Mouse (Mus musculus) heart, embryonic 16.5 days (tissue): Measurements from ENCODE around the gene Sfr1. TPM values are rescaled to one million over a fixed set of nuclear protein-coding genes. Genes with fewer than 3 reads are reported as not detected.

ENCODE experiments used
- ATAC-seq: fragments of 200-750 bp; cut with Nextera tagmentation; replicated peaks from 2 replicates; pipeline ENCODE4 v1.8.0; 2017; ENCODE audit warnings: moderate number of reproducible peaks; ENCODE audit not compliant: insufficient read depth, low FRiP score; ENCODE audit errors: extremely low read depth
- H3K27ac ChIP-seq: fragments of 300-500 bp; sonication (generic); 2 replicates; pipeline ENCODE4 v1.5.1; 2014; ENCODE audit warnings: mild to moderate bottlenecking, low read length, control low read depth, moderate library complexity
- H3K27me3 ChIP-seq: fragments of 300-500 bp; sonication (generic); 2 replicates; pipeline ENCODE4 v1.6.1; 2014; ENCODE audit warnings: low read length, mixed read lengths; ENCODE audit not compliant: control insufficient read depth, insufficient read depth
- H3K36me3 ChIP-seq: fragments of 300-500 bp; sonication (generic); 2 replicates; pipeline ENCODE4 v1.6.1; 2014; ENCODE audit not compliant: control insufficient read depth, insufficient read depth
- H3K4me1 ChIP-seq: fragments of 300-500 bp; sonication (generic); 2 replicates; pipeline ENCODE4 v1.6.1; 2014; ENCODE audit warnings: low read length, mixed read lengths; ENCODE audit not compliant: control insufficient read depth, insufficient read depth
- H3K4me2 ChIP-seq: fragments of 300-500 bp; sonication (generic); 2 replicates; pipeline ENCODE4 v1.6.1; 2014; ENCODE audit warnings: low read depth, mild to moderate bottlenecking, control low read depth, low read length
- H3K4me3 ChIP-seq: fragments of 300-500 bp; sonication (generic); 2 replicates; pipeline ENCODE4 v1.5.1; 2014; ENCODE audit warnings: mild to moderate bottlenecking, control low read depth, low read length
- H3K9ac ChIP-seq: fragments of 300-500 bp; sonication (generic); 2 replicates; pipeline ENCODE4 v1.6.1; 2014; ENCODE audit warnings: low read length, control low read depth
- H3K9me3 ChIP-seq: fragments of 300-500 bp; sonication (generic); replicated peaks from 2 replicates; pipeline ENCODE4 v1.6.1; 2016; ENCODE audit warnings: low read length; ENCODE audit not compliant: control insufficient read depth
- WGBS: fragments of 180-500 bp; shearing (Covaris S2); extraction: QIAGEN DNeasy Blood & Tissue Kit; methylation state at CpG from one replicate; pipeline ENCODE4 v1.1.7; 2014; 5-methylcytosine and 5-hydroxymethylcytosine counted together
- polyA plus RNA-seq: library from polyadenylated mRNA; unstranded; fragments of >200 nt; fragmentation: Nextera tagmentation; extraction: Ambion mirVana; gene quantifications from 2 replicates; pipeline ENCODE4 v1.2.1, GENCODE M21; 2015

The Sfr1 gene
- 153 and 227 TPM in 2 replicates for polyA plus RNA-seq

- Histone ChIP-seq H3K4me1 (peaks cover 21% of the 10 kb centered on the region), H3K27me3 (no peaks in the 10 kb centered on the region), H3K9me3 (no peaks in the 10 kb centered on the region), H3K27ac (peak within 1 kb of the TSS; percentile 99), H3K4me2 (peak within 1 kb of the TSS; percentile 86), H3K36me3 (peaks cover 26% of the 10 kb centered on the region), H3K4me3 (peak within 1 kb of the TSS; percentile 96), H3K9ac (peak within 1 kb of the TSS; percentile 91)
- ATAC-seq, result peak; percentile 93
- under 1% methylated on average over 69 of the region's 72 CpGs for WGBS
These were observed at the start of gene Sfr1 for GRCm38 (mm10) chr19:47731071-47731881. TSS of gene Sfr1 (plus strand) at chr19:47731682.

DNA sequence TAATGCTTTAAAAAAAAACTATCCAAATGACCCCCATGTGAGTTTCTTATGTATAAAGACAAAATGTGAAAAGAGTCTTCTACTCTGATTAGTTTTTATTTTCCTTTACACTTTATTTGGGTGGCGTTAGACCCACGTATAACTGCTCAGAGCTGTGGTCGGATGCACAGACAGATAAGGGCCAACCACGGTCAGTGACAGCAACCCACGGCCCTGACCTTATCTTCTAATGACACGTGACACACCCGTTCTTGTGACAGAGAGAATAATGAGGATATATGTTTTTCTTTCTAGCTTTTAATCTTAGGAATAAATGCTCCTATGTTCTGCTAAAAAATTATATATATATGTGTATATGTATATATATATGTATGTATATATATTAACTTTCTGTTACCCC, 41.9 kb upstream of the Sfr1 start:
- Histone ChIP-seq H3K4me2 (no peak overlapping the region), H3K9me3 (no peaks in the 10 kb centered on the region), H3K36me3 (no peaks in the 10 kb centered on the region), H3K9ac (no peak overlapping the region), H3K4me3 (no peak overlapping the region), H3K27ac (no peak overlapping the region), H3K4me1 (no peaks in the 10 kb centered on the region), H3K27me3 (no peaks in the 10 kb centered on the region)
- ATAC-seq, result no peak
- WGBS, result 63% methylated on average over 7 of the region's 7 CpGs

DNA sequence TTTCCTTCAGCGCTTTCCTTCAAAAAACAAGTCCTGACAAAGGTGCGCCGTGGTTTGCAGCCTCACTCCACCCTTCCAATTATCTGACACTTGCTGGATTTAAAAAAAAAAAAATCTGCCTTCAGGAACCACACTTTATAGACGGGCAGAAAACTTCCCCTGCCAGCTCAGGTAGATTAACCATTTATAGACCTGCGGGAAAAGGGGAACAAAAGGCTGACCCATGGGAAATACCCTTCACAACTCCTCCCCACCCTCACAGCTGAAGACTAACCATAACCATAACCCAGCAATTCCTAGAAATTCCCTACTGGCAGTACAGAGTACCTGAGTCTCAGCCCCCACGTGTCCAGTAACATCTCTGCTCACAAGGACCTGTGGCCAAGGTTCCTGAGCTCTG, 39.5 kb upstream of the Sfr1 start, which contains the start of gene Col17a1:
TSS of gene Col17a1 (minus strand) at position 101 of the 400 bp plus-strand sequence.
- Histone ChIP-seq H3K27me3 (no peaks in the 10 kb centered on the region), H3K9ac (no peak within 1 kb of the TSS), H3K4me3 (no peak within 1 kb of the TSS), H3K9me3 (no peaks in the 10 kb centered on the region), H3K4me1 (no peaks in the 10 kb centered on the region), H3K27ac (no peak within 1 kb of the TSS), H3K36me3 (no peaks in the 10 kb centered on the region), H3K4me2 (no peak within 1 kb of the TSS)
- no peak for ATAC-seq
- WGBS, result 68% methylated on average over 6 of the region's 6 CpGs

GRCm38 (mm10) chr19:47695725-47696124, 35.8 kb upstream of the Sfr1 start:
- Histone ChIP-seq H3K27ac (no peak overlapping the region), H3K9ac (no peak overlapping the region), H3K9me3 (no peaks in the 10 kb centered on the region), H3K36me3 (no peaks in the 10 kb centered on the region), H3K27me3 (no peaks in the 10 kb centered on the region), H3K4me2 (no peak overlapping the region), H3K4me3 (no peak overlapping the region), H3K4me1 (no peaks in the 10 kb centered on the region)
- 67% methylated on average over 6 of the region's 6 CpGs for WGBS
- no peak for ATAC-seq

GRCm38 (mm10) chr19:47696411-47696810, 35.1 kb upstream of the Sfr1 start:
- H3K4me1 ChIP-seq, result no peaks in the 10 kb centered on the region
- no peak for ATAC-seq
- H3K9ac ChIP-seq, result no peak overlapping the region
- no peaks in the 10 kb centered on the region for H3K36me3 ChIP-seq
- 88% methylated on average over 8 of the region's 8 CpGs for WGBS
- H3K9me3 ChIP-seq, result no peaks in the 10 kb centered on the region
- H3K27me3 ChIP-seq, result no peaks in the 10 kb centered on the region
- H3K4me3 ChIP-seq, result no peak overlapping the region
- no peak overlapping the region for H3K4me2 ChIP-seq
- H3K27ac ChIP-seq, result no peak overlapping the region

GRCm38 (mm10) chr19:47697067-47697466, 34.4 kb upstream of the Sfr1 start:
- Histone ChIP-seq H3K4me2 (no peak overlapping the region), H3K27me3 (no peaks in the 10 kb centered on the region), H3K4me3 (no peak overlapping the region), H3K36me3 (no peaks in the 10 kb centered on the region), H3K9ac (no peak overlapping the region), H3K9me3 (no peaks in the 10 kb centered on the region; the same call in 1 of the 2 replicates), H3K4me1 (no peaks in the 10 kb centered on the region), H3K27ac (no peak overlapping the region)
- WGBS, result 79% methylated on average over 11 of the region's 11 CpGs
- ATAC-seq, result no peak

DNA sequence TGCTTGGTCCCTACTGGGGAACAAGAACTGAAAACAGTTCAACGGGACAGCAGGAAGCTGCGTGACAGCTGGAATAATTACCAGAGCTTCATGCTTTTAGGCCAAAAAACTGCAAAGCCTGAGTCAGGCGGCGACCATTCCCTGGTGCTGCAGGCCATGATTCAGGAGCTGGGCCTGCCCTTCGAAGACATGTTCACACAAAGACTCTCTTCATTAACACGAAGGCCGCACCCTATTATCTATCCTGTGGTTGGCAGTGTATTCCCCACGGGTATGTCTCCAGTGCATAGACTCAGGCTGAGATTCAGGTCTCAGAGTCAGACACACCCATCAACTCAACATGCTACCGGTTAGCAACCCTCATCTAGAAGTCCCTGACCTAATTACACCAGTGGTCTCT, 33.2 kb upstream of the Sfr1 start:
- no peak overlapping the region for H3K27ac ChIP-seq
- no peak overlapping the region for H3K4me2 ChIP-seq
- H3K9ac ChIP-seq, result no peak overlapping the region
- ATAC-seq, result no peak
- no peak overlapping the region for H3K4me3 ChIP-seq
- H3K27me3 ChIP-seq, result no peaks in the 10 kb centered on the region
- H3K36me3 ChIP-seq, result no peaks in the 10 kb centered on the region
- H3K9me3 ChIP-seq, result peaks cover 2% of the 10 kb centered on the region; the same call in 1 of the 2 replicates
- H3K4me1 ChIP-seq, result no peaks in the 10 kb centered on the region
- 73% methylated on average over 9 of the region's 9 CpGs for WGBS

DNA sequence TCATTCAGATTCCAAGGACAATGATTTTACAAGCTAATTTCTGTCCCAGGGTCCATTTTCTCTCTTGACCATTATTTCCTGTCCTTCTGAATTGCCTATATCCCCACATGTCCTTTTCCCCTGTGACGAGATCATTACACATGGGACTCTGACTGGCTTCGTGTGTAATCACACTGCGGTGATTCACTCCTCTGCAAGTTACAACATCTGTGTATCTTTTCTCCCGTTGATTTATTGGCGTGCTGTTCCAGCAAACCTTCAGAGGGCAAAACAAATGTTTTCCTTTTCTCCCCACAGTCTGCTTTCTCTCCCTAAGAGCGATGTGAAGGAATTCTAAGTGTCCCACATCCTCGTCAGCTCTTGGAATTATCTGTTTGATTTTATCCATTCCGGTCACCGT, 31.7 kb upstream of the Sfr1 start:
- no peaks in the 10 kb centered on the region for H3K36me3 ChIP-seq
- no peak overlapping the region for H3K9ac ChIP-seq
- peaks cover 2% of the 10 kb centered on the region; the same call in 1 of the 2 replicates for H3K9me3 ChIP-seq
- no peak for ATAC-seq
- no peaks in the 10 kb centered on the region for H3K4me1 ChIP-seq
- H3K4me2 ChIP-seq, result no peak overlapping the region
- WGBS, result 51% methylated on average over 9 of the region's 9 CpGs
- no peak overlapping the region for H3K27ac ChIP-seq
- H3K4me3 ChIP-seq, result no peak overlapping the region
- no peaks in the 10 kb centered on the region for H3K27me3 ChIP-seq

- H3K36me3 ChIP-seq, result no peaks in the 10 kb centered on the region
- no peaks in the 10 kb centered on the region for H3K27me3 ChIP-seq
- H3K27ac ChIP-seq, result no peak overlapping the region
- no peak overlapping the region for H3K9ac ChIP-seq
- 67% methylated on average over 8 of the region's 8 CpGs for WGBS
- no peak overlapping the region for H3K4me2 ChIP-seq
- no peaks in the 10 kb centered on the region for H3K4me1 ChIP-seq
- no peak for ATAC-seq
- H3K9me3 ChIP-seq, result peaks cover 2% of the 10 kb centered on the region; the same call in 1 of the 2 replicates
- H3K4me3 ChIP-seq, result no peak overlapping the region
These were observed 31.0 kb upstream of the Sfr1 start for GRCm38 (mm10) chr19:47700509-47700908.
